Mouse (Mus musculus): Measurements from ENCODE around the gene Nfix.
"Not testable (repeated sequence)": the region's sequence is repeated elsewhere in the genome, so short reads cannot be mapped to it uniquely, and the experiment has no call there.

Nfix gene

GRCm38 (mm10) chr8:84700941-84701911 lies 98.9 kb downstream of the Nfix start, which contains the start of gene Lyl1:
Lyl1 (plus strand) TSS chr8:84701457.
- DNase-seq (ENCODE audit: low read depth, low spot score), result no peak

DNA sequence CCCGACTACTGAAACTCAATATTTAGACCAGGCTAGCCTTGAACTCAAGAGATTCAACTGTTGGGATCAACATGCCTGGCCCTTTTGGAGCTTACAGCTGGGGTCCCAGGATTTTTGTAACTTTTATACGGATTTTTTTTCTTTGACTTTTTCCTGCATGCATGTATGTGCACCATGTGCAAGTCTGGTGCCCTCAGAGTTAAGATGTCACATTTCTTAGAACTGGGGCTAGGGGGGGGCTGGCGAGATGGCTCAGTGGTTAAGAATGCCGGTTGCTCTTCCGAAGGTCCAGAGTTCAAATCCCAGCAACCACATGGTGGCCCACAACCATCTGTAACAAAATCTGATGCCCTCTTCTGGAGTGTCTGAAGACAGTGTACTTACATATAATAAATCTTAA lies 99.6 kb downstream of the Nfix start:
- no peak for DNase-seq (ENCODE audit: low read depth, low spot score)

DNA sequence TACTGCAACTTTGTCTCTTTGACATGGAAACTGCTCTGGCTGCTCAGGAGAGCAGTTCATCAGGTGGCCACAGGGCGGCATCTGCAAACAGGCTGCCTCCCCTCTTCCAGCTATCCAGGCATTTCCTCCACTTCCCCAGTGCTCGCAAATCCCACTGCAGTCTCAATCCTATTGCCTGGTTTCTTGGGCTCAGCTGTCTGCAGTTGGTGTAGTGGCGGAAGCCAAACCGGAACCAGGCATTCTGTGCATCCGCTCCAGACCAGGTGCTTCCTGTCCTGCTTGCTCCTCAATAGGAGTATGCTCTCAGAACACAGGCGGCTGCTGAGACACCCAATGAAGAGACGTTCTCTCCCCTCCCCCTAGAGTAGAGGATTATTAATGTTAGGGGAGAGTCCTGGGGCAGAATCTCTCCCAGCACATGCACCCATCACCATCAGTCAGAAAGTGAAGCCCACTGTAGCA lies 100.3 kb downstream of the Nfix start:
- peak; percentile 87 for DNase-seq (ENCODE audit: low read depth, low spot score)

DNA sequence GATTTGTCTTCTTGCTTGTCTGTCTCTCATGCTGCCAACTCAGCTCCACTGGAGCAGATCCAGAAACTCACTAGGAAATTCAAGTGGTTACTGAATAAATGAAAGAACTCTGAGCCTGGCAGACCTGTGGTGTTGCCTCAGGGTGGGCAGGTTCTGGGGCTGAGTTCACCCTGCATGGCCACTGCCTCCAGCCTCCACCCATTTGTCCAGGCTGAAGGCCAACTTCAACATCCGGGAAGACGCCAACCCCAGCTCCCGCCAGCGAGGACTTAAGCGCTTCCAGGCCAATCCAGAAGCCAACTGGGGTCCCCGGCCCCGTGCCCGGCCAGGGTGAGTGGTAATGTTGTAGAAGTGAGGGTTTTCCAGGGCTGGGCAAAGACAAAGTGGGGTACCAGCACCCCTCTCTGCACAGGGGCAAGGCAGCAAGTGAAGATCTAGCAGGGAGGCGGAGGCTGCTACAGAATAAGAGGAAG lies 101.2 kb downstream of the Nfix start:
- DNase-seq (ENCODE audit: low read depth, low spot score), result no peak

DNA sequence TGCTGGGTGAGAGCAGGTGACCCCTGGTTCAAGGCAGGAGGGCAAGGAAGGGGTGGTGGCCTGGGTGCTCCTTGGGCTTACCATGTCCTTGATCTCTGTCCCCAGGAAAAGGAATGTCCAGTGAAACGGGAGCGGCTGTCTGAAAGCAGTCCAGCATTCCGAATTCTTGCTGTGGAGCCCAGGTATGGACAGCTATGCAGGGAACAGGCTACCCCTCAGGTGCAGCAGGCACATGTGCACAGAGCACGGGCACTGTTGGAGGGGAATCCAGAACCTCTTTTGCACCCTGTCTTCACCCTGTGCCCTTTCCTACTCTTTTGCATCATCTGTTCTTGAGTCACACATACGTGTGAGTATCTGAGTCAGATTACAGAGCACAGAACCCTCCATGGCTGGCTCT lies 101.9 kb downstream of the Nfix start:
- no peak for DNase-seq (ENCODE audit: low read depth, low spot score)

- peak; percentile 85 for DNase-seq (ENCODE audit: low read depth, low spot score)
Measured at GRCm38 (mm10) chr8:84697166-84698130, 102.7 kb downstream of the Nfix start.

DNA sequence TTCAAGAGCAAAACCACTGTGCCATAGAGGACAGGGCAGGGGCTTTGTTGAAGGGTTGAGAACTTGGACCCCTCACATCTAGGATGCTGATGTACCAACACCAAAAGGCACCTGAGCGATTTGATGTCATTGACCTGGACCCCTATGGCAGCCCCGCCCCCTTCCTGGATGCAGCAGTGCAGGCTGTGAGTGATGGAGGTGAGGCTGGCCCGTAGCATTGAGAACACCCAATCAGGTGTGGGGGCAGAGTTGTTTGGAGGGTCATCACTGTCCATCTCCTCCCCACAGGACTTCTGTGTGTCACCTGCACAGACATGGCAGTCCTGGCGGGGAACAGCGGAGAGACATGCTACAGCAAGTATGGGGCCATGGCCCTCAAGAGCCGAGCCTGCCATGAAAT lies 105.0 kb downstream of the Nfix start:
- no peak for DNase-seq (ENCODE audit: low read depth, low spot score)

DNA sequence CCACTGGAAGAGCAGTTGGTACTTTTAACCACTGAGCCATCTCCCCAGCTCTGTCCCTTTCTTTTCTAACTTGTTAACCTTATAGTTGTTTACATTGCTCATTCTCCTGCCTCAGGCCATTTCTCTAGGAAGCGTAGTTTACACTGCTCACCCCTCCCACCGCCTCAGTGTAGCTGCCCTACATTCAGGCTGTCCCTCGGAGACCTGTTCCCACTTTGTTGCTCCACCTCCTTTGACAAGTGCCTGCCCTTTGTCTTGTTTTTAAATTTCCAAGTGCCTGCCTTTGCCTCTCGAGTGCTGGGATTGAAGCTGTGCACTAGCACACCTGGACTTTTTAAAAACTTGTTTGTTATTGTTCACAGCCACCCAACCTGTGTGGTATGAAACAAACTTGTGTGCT lies 106.8 kb downstream of the Nfix start:
- DNase-seq (ENCODE audit: low read depth, low spot score), result no peak

- DNase-seq (ENCODE audit: low read depth, low spot score), result peak; percentile 97
Measured at GRCm38 (mm10) chr8:84689091-84689915, 110.8 kb downstream of the Nfix start.

DNA sequence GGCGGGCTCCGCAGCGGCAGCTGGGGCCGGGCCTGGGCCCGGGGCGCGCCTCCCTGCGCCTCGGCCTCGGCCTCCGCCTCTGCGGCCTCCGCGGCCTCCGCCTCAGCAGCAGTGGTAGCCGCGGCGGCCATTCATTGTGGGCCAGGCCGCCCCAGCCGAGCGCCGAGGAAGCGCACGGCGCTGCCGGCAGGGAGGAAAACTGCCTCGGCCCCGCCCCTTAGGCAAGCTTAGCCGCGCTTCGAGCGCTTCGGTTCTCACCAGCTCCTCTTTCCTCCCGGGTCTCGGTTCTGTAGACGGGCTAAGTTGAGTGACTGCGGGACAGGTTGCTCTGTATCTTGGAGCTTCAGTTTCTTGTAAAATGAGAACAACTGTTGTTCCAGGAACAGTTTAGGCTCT lies 112.4 kb downstream of the Nfix start, which contains the start of gene Nacc1:
TSS of gene Nacc1 (minus strand) at position 158 of the 396 bp plus-strand sequence.
- DNase-seq (ENCODE audit: low read depth, low spot score), result peak; percentile 91

GRCm38 (mm10) chr8:84687003-84687704 lies 113.0 kb downstream of the Nfix start:
- peak; percentile 92 for DNase-seq (ENCODE audit: low read depth, low spot score)

DNA sequence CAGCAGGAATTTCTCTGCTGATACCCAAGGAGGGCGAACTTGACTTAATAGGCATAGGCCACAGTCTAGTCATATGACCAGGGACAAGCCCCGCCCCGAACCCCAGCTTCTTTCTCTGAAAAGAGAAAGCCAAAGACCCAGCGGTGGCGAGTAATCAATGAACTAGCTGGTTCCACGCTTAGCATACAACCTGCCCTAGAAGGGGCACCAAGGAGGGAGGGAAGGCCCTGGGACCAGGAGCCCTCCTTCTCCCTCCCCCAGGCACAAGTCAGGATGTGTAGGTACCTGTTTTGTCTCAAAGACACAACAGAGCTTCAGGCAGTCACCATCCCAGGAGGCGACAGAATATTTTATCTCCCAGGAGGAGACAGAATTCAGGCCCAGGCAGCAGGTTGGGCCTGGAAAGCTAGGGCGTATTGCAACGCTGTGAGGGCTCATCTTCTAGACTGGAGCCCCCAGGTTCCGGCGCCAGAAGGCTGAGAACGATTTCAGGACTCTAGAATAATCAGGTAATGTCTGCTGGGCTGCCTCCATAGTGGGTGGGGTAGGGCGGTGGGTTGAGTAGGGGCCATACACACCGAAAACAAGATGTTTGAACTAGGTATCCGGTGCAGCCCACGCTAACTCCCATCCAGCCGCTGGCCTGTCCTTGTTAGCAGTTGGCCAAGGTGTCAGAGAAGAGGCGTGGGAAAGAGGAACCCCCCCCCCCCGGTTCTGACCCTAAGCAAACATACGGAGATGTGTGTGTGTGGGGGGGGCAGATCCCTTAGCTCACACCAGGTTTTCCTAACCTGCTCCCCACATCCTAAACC lies 113.7 kb downstream of the Nfix start, which contains the start of gene Trmt1:
TSS of gene Trmt1 (plus strand) at position 117 of the 812 bp plus-strand sequence.
- DNase-seq (ENCODE audit: low read depth, low spot score), result peak; percentile 86

DNA sequence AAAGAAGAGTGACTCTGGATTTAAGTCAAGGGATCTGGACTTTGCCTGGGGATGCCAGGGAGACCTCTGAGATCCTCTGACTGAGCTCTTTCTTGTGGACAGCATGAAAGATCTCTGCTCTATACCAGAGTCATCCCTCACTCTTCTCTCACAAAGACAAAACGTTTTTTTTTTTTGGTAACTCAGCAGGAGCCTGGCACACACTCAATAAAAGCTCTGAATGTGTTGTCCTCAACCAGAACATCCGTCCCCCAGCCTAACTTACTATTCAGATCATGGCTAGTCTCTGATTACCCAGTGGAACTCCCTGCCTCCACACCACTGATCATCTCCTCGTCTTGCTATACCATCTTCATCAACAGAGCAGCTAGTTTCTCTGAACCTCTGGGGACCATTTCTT lies 115.6 kb downstream of the Nfix start:
- no peak for DNase-seq (ENCODE audit: low read depth, low spot score)

DNA sequence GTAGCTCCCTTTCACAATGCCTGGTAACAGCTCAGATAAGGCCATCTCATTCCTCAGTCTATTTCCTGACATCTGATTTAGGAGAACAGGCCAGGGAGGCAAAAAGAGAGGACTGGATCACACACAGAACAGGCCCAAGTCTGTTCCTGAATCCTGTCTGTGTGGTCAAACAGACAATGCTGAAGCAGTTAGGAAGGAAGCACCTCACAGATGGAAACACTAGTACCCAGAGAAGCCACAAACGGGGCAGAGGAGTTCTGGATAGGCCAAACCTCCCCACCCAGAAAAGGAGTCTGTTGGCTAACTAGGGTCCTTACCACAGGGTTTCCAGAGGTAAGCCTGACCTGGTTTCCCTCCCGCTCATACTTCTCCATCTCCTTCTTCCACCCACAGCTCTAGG lies 117.9 kb downstream of the Nfix start:
- no peak for DNase-seq (ENCODE audit: low read depth, low spot score)

DNA sequence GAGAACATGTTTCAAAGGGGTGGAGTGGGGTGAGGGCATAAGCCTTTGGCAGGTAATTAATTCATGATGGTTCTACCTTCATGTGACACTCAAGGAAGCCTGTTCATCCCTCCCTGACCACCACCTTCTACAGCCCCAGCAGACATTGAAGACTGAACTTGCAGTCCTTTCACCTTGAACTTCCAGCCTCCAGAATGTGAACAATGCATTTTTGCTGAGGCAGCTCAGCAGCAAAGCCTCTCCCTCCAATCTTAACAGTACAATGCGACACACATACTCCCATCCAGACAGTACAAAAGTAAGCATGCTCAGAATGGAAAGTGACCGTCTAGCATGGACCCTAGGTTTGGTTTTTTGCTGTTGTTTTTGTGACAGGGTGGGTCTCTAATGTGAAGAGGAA lies 118.7 kb downstream of the Nfix start:
- DNase-seq (ENCODE audit: low read depth, low spot score), result peak; percentile 63

- DNase-seq (ENCODE audit: low read depth, low spot score), result no peak
Measured at GRCm38 (mm10) chr8:84677305-84677704, 122.8 kb downstream of the Nfix start.

GRCm38 (mm10) chr8:84670295-84671006 lies 129.7 kb downstream of the Nfix start:
- DNase-seq (ENCODE audit: low read depth, low spot score), result not testable (repeated sequence)

GRCm38 (mm10) chr8:84668731-84669485 lies 131.2 kb downstream of the Nfix start:
- peak; percentile 74 for DNase-seq (ENCODE audit: low read depth, low spot score)
